Mouse (Mus musculus) testis, adult 10 weeks (tissue): ENCODE results near the gene Arhgef39. TPM values are rescaled to one million over a fixed set of nuclear protein-coding genes. Genes with fewer than 3 reads are reported as not detected.

Experiments
- polyA plus RNA-seq: library from polyadenylated mRNA; stranded (reverse); fragments of 350-450 nt; fragmentation: Illumina TruSeq; extraction: RNeasy Lipid Tissue Mini Kit (QIAGEN cat#74804); gene quantifications from one replicate; pipeline ENCODE4 v1.2.3, GENCODE M21; 2014; ENCODE audit warnings: low read depth, low replicate concordance

The Arhgef39 gene
- polyA plus RNA-seq, result 5.1 TPM

GRCm38 (mm10) chr4:43499407-43500333 is at the start of gene Arhgef39:
Gene Arhgef39, minus strand, starts transcription at chr4:43499695.

GRCm38 (mm10) chr4:43506536-43507185 is 7.2 kb upstream of the Arhgef39 start, which contains the start of gene Car9:
Gene Car9, plus strand, starts transcription at chr4:43506966.

GRCm38 (mm10) chr4:43492821-43493185 is 6.7 kb downstream of the Arhgef39 start, which contains the start of gene Ccdc107:
Gene Ccdc107, plus strand, starts transcription at chr4:43492900.

GRCm38 (mm10) chr4:43483535-43484091 is 15.9 kb downstream of the Arhgef39 start, which contains the start of gene Sit1:
Gene Sit1, minus strand, starts transcription at chr4:43483734.

GRCm38 (mm10) chr4:43454041-43454836 is 45.3 kb downstream of the Arhgef39 start, which contains the start of gene Cd72:
Gene Cd72, minus strand, starts transcription at chr4:43454628.

Other genes with a start within 250 kb of the Arhgef39 start
- 38.0 TPM for gene Atp8b5, start 232.5 kb downstream of the Arhgef39 start, polyA plus RNA-seq
- 1.3 TPM for gene Rusc2, start 117.7 kb downstream of the Arhgef39 start, polyA plus RNA-seq
- gene Fam166b, start 70.6 kb downstream of the Arhgef39 start, polyA plus RNA-seq, result 0.35 TPM
- gene Tesk1, start 57.8 kb downstream of the Arhgef39 start, polyA plus RNA-seq, result 13.6 TPM
- gene Cd72, start 45.1 kb downstream of the Arhgef39 start, polyA plus RNA-seq, result 0.14 TPM
- gene Sit1, start 16.0 kb downstream of the Arhgef39 start, polyA plus RNA-seq, result not detected
- gene Ccdc107, start 6.8 kb downstream of the Arhgef39 start, polyA plus RNA-seq, result 2.4 TPM
- not detected for gene Car9, start 7.3 kb upstream of the Arhgef39 start, polyA plus RNA-seq
- gene Tpm2, start 24.1 kb upstream of the Arhgef39 start, polyA plus RNA-seq, result 2.8 TPM
- gene Creb3, start 62.6 kb upstream of the Arhgef39 start, polyA plus RNA-seq, result 12.2 TPM
- gene Tln1, start 63.0 kb upstream of the Arhgef39 start, polyA plus RNA-seq, result 39.2 TPM
- 2.8 TPM for gene Rgp1, start 79.0 kb upstream of the Arhgef39 start, polyA plus RNA-seq
- 8.7 TPM for gene Gba2, start 79.2 kb upstream of the Arhgef39 start, polyA plus RNA-seq
- not detected for gene Msmp, start 84.8 kb upstream of the Arhgef39 start, polyA plus RNA-seq
- gene Npr2, start 132.2 kb upstream of the Arhgef39 start, polyA plus RNA-seq, result 0.94 TPM
- gene Spag8, start 153.9 kb upstream of the Arhgef39 start, polyA plus RNA-seq, result 7.7 TPM
- gene Hint2, start 156.8 kb upstream of the Arhgef39 start, polyA plus RNA-seq, result 0.91 TPM
- gene Tmem8b, start 169.3 kb upstream of the Arhgef39 start, polyA plus RNA-seq, result 11.4 TPM
- gene Fam221b, start 169.4 kb upstream of the Arhgef39 start, polyA plus RNA-seq, result 179 TPM
- not detected for gene Olfr70, start 201.1 kb upstream of the Arhgef39 start, polyA plus RNA-seq
- gene Olfr71, start 210.6 kb upstream of the Arhgef39 start, polyA plus RNA-seq, result not detected
- gene Hrct1, start 227.5 kb upstream of the Arhgef39 start, polyA plus RNA-seq, result not detected
- gene Spaar, start 230.3 kb upstream of the Arhgef39 start, polyA plus RNA-seq, result 1.9 TPM